In the genomic region with DNA sequence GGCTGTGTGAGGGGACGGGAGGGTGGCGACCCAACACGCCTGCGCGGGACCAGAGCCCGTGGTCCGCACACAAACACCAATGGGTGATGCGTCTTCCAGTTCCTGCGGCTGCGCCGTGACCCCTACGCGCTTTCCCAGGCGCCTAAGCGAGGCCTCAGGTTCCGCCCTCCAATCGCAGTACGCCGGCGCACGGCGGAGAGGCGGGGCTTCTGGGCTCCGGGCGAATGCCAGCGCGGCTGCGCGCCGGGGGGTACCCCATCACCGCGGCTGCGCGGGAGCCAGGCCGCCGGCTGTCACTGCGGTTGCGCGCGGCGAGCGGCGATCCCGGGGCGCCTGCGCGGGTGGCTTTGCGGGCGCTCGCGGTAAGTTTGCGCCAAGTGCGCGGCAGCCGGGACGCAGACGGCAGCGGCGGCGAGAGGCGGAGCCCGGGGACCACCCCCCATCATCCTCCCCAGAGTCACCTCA, we compare ENCODE assay signal across 8 mouse cellular contexts. TPM values are rescaled to one million over a fixed set of nuclear protein-coding genes. Genes with fewer than 3 reads are reported as not detected.
DNase-seq lines count a peak whose midpoint lies in the region; ATAC-seq and TF ChIP-seq lines count a peak whose summit lies in the region.

A gene (plus strand): TSS at position 314 of the 465 bp plus-strand sequence.

- H3K4me1 ChIP-seq in cortical plate, adult 2 months (ENCODE audit: control insufficient read depth, insufficient read depth, low read length), result no peaks in the 10 kb centered on the region
- H3K4me1 ChIP-seq in megakaryocyte, embryonic 14.5 days, result peaks cover 39% of the 10 kb centered on the region

- peak; percentile 65 for ATAC-seq in activated CD4-positive, CD25-positive, alpha-beta regulatory T cell, adult 4 months

- peaks cover 16% of the 10 kb centered on the region for H3K27me3 ChIP-seq in megakaryocyte, embryonic 14.5 days (replicated peaks)

- peaks cover 21% of the 10 kb centered on the region for H3K36me3 ChIP-seq in megakaryocyte, embryonic 14.5 days (replicated peaks; ENCODE audit: low read length)

- H3K4me3 ChIP-seq in cortical plate, adult 2 months (ENCODE audit: insufficient read depth, low read length), result peak within 1 kb of the TSS; percentile 80
- peak within 1 kb of the TSS; percentile 98 for H3K4me3 ChIP-seq in megakaryocyte, embryonic 14.5 days (replicated peaks)

- H3K9me3 ChIP-seq in megakaryocyte, embryonic 14.5 days, result no peaks in the 10 kb centered on the region

- TF ChIP-seq CTCF in cortical plate, adult 2 months (IDR thresholded peaks at IDR 0.05; ENCODE audit: extremely low read depth, insufficient read depth, low read length), result no peak

- peak within 1 kb of the TSS; percentile 91 for H3K27ac ChIP-seq in cortical plate, adult 2 months (ENCODE audit: insufficient read depth, low read length)

- peak; percentile 52; the same call in 1 of the 2 replicates for TF ChIP-seq POLR2A in cortical plate, adult 2 months (IDR thresholded peaks at IDR 0.05; ENCODE audit: extremely low read depth, insufficient read depth, low read length)

- DNase-seq in gastrocnemius, adult 8-10 months (ENCODE audit: low spot score in 2 of 2), result peak; percentile 99 to 100
- DNase-seq in hindlimb bud, embryonic 11.5 days (ENCODE audit: extremely low spot score, low read depth, low spot score), result peak; percentile 94
- peak; percentile 98 to 100 for DNase-seq in left cerebral cortex, adult 8-10 months (ENCODE audit: low spot score in 2 of 2)
- DNase-seq in right cerebral cortex, postnatal 10 days (ENCODE audit: low spot score in 2 of 2), result peak; percentile 100
- DNase-seq in urinary bladder, postnatal 25 days (ENCODE audit: low spot score), result peak; percentile 98

RNA-seq across cellular contexts. Expression of the gene that starts here (rescaled TPM):
- polyA plus RNA-seq in activated CD4-positive, CD25-positive, alpha-beta regulatory T cell, adult 4 months (2017; shearing (Covaris generic)), result 10 to 100 TPM; 24.8 to 27.2 TPM
- polyA plus RNA-seq in cortical plate, adult 2 months (2012; rRNA removed), result 37.7 and 43.2 TPM in 2 replicates
- 10 to 100 TPM; 13.1 to 15.1 (median 13.8) TPM for total RNA-seq in gastrocnemius, adult 8-10 months (2022)
- 10 to 100 TPM; 51.9 to 59.2 (median 56.2) TPM for total RNA-seq in left cerebral cortex, adult 8-10 months (2022)
- 75.4 and 178 TPM in 2 replicates for polyA plus RNA-seq in megakaryocyte, embryonic 14.5 days (2012; ENCODE audit: insufficient read depth, low replicate concordance)

Comparison
In these comparisons a context has a peak if more than half of its experiments do, and no peak if none do; other contexts are left out.
1. Peak in every context shown above with its lines: DNase-seq, ATAC-seq, H3K4me3 ChIP-seq and H3K27ac ChIP-seq.